Mouse (Mus musculus) cerebellum, adult 9-11 months (tissue): ENCODE measurements at regions not wholly inside any gene's neighbourhood (a gene's known extent, or its start where the extent isn't known, plus 50 kb on each side); places are given as distances from the start of the nearest gene placed in this dataset.

Experiments
- DNase-seq: peaks from one replicate; pipeline ENCODE4 v3.0.0; 2022

GRCm38 (mm10) chr7:121214181-121214580, 132.7 kb downstream of the Otoa start:
- no peak for DNase-seq

- DNase-seq: no peak
Measured at GRCm38 (mm10) chr7:121215032-121215431, 133.6 kb downstream of the Otoa start.

DNA sequence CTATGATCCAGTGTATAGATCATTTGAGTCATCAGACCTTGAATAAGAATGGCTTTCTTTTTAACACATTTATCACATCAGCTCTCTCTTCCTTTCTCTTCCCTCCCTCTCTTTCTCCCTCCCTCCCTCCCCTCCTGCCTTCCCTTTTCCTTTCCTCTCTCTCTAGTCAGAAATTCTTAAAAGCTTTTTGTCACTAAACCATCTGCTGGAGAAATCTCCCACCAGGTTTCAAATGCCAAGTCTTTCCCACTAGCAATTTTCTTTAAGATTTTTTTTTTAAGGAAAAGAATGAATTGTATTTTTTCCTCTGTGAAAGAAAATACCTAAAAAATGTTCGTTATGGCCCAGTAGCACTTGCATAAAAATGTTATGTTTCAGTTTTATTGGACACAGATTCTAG, 134.3 kb downstream of the Otoa start:
- no peak for DNase-seq

GRCm38 (mm10) chr7:121218031-121218430, 136.6 kb downstream of the Otoa start:
- no peak for DNase-seq

DNA sequence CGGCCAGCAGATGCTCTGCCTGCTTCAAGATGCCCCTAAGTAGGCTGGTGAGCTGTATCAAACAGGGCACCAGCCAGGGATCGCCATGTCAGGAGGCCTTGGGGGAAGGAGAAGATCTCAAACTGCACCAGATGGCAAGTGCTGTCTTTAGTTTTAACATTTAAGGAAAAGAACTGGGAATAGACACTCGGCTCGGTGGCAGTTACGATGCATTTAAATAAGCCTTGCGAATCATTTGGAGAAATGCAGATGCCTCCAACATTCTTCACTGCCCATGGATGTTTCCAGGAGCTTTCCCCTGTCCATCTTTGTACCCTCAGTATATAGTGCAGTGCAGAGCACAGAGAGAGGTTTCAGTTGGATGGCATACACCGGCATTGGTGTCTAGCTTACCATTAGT, 139.7 kb downstream of the Otoa start:
- DNase-seq: no peak

- DNase-seq: no peak
Measured at GRCm38 (mm10) chr7:121231881-121232280, 150.4 kb downstream of the Otoa start.

DNA sequence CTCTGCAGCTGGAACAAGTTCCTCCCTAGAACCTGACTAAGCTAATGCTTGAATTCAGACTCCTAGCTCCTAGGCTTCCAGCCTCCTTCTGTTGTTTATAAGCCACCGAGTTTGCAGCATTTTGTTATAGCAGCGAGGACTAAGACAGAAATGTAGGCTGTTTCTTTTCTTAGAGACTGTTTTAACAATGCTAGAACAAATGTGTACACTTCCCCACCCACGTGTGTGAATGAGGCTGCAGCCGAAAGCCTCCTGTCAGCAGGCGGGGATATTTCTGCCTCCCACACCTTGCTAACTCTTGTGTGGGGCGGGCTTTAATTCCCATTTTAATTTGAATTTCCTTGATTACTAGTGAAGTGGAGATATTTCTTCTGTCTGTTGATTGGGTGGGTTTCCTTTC, 153.4 kb downstream of the Otoa start:
- no peak for DNase-seq

GRCm38 (mm10) chr7:121239731-121240130, 151.9 kb upstream of the Hs3st2 start:
- no peak for DNase-seq

GRCm38 (mm10) chr7:121247845-121248244, 143.8 kb upstream of the Hs3st2 start:
- DNase-seq: no peak

DNA sequence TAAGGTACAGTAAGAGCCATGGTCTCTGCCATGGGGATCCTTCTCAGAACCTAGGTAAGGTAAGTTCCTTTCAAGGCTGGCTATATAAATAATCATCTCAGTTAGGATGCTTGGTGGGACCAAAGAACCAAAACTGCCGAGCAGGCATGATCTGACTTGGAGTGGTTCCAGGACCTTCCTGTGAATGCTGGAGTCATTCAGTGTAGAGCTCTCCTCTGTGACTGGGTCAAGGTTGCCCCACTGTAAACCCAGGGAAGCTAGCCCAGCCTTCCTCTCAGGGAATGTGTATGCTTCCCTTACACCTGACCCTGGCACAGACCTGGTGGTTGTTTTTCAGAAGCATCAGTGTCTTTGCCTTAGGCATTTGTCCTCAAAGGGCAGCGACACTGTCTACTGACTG, 134.2 kb upstream of the Hs3st2 start:
- DNase-seq: no peak

GRCm38 (mm10) chr7:121258826-121259496, 132.7 kb upstream of the Hs3st2 start:
- no peak for DNase-seq

- DNase-seq: no peak
Measured at GRCm38 (mm10) chr7:121259497-121260009, 132.1 kb upstream of the Hs3st2 start.

DNA sequence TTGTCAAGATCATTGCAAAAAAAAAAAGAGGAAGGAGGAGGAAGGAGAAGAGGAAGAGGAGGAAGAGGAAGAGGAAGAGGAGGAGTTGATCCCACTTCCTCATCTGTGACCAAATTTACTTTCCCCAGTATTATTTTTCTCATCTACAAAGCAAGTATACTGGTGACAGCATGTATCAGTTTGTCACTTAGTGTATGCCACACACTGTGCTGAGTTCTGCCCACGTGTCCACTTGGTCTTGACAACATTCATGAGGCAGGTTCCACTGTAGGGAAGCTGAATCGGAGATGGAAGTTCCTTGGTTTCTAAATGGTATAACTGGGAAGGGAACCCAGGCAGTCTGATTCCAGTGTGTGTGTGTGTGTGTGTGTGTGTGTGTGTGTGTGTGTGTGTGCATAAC, 122.3 kb upstream of the Hs3st2 start:
- DNase-seq: no peak

DNA sequence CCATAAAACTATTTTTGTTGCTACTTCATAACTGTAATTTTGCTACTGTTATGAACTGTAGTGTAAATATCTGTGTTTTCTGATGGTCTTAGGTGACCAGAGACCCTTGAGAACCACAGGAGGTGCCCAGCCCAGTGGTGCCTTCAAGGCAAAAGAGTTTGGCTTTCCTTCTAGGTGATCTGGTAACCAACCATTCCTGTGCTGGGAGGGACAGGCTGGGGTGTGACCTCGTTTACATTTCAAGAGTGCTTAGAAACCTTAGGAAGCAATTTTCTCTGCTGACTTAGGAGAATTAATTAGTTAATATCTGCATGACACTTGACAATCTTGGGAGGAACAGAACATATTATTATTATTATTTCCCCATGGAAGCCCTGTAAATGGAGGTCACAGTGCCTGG, 111.1 kb upstream of the Hs3st2 start:
- DNase-seq: no peak

DNA sequence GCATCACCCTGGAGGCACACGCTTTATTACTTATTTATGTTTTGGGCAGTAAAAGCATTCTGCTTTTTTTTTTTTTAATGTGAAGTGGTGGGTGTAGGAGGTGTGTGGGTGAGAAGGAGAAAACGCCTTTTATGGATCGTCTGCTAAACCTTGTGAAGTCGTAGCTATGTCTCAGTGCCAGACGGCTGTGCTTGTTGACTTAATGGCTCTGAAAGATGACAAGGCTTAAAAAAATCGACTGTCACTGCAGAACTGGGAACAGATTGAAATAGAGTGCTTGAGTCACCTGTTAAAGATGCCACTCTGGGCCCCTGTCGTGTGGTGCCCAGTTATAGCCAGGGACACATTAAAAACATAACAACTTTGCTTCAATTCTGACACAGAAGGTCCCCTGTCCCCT, 109.5 kb upstream of the Hs3st2 start:
- no peak for DNase-seq

GRCm38 (mm10) chr7:121289737-121290136, 101.9 kb upstream of the Hs3st2 start:
- no peak for DNase-seq

GRCm38 (mm10) chr7:121296151-121296695, 95.4 kb upstream of the Hs3st2 start:
- no peak for DNase-seq

DNA sequence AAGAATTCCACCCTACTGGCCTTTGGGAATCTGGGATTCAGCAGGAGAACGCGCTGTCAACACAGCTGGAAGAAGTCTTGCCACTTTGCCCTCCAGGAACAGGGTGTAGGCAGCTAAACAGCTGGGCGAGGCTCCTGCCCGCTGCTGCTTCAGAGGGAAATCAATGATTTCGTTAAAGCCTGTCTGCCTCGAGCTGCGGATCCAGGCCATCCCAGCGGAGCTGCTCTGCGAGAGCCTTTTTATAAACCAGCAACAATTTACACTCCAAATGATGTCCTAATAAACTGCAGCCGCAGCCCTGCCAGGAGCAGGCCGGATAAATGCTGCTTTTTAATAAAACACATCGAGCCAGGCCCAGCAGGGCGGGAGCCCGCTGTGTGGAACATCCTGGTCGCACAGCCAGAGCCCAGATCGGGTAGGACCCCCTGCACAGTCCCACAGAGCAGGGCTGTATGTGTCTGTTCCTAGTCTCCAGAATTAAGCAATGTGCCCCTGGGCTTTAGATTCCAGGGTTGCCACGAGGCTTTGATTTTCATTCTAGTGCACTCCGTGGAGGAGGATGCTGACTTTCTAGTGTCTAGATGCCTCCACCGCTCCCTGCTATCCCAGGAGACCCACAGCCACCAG, 78.6 kb upstream of the Hs3st2 start:
- peak; percentile 2 for DNase-seq

- no peak for DNase-seq
Measured at GRCm38 (mm10) chr7:121314521-121314920, 77.1 kb upstream of the Hs3st2 start.

DNA sequence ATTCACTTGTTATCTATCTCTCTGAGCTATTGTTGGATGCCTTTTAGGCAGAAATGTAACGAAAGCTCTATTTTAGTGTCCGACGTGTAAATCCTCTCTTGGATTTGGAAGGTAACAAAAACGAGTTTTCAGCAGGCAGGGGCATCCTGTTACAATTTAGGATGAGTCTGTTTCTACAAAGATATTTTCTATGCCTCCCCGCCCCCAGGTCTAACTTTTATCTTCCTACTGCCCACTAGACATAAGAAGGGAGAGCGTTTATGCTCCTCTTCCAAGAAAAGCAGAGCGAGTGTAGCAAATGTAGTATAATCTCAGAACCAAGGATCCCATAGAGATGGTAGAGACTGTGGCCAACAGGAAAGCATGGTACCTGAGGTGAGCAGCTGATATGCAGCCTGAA, 62.4 kb upstream of the Hs3st2 start:
- no peak for DNase-seq

- no peak for DNase-seq
Measured at GRCm38 (mm10) chr7:121332532-121332931, 59.1 kb upstream of the Hs3st2 start.

DNA sequence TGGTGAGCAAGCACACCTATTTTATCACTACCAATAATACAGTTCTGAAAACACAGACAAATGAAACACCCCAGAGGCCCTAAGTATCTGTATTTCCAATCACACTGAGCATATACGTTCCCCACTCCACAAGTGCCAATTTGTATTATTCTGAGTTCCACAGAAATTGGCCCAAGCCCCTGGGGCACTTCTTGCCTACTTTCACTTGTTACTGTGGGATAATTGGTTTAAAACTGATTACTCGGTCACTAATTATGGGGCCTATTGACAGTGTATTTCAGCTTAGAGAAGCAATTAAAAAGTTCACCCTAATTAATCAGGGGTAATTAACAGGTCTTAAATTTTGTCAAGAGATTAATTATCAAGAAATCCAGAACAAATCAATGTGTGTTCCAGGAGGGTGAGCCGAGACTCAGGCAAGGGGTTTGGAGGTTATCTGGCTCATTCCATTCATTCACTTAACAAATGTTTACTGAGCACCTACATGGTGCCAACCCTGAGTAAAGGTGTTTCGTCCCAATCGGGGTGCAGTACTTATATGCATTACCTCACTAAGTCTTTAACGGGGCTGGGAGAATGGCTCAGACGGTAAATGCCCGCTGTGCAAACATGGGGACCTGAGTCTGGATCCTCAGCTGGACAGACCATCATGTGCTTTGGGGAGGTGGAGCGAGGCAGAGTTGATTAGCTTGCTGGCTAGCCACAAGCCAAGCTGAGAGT, 56.1 kb upstream of the Hs3st2 start:
- DNase-seq: no peak

DNA sequence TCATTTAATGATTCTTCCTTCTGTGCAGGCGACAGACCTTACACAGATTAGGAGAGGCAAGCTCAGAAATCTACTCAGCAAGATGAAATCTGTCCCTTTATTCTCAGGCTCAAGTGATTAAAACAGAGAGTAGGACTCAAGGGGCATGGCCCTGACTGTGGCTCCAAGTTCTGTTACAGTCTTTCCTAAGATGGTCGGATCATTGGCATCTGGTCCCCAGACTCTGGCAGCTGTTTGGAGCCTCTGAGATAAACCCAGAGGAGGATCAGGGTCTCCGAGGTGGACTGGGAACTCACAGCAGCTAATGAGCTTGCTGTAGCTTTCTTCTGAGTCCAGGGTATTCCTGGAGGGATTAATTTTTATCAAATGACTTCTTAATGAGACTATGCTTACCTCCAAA, 51.7 kb upstream of the Hs3st2 start:
- no peak for DNase-seq
